Mouse (Mus musculus) hindbrain, embryonic 15.5 days (tissue): ENCODE results near the gene Klk13. TPM values are rescaled to one million over a fixed set of nuclear protein-coding genes. Genes with fewer than 3 reads are reported as not detected.

Experiments used
- ATAC-seq: fragments of 200-750 bp; cut with Nextera tagmentation; 2 replicates; pipeline ENCODE4 v1.8.0; 2017; ENCODE audit warnings: low read depth, moderate number of reproducible peaks, moderate TSS enrichment; ENCODE audit not compliant: low FRiP score
- H3K27ac ChIP-seq: fragments of 300-500 bp; sonication (generic); replicated peaks from 2 replicates; pipeline ENCODE4 v1.5.1; 2015; ENCODE audit warnings: mild to moderate bottlenecking, inconsistent platforms
- H3K27me3 ChIP-seq: fragments of 300-500 bp; sonication (generic); 2 replicates; pipeline ENCODE4 v1.6.1; 2015; ENCODE audit warnings: control low read depth, inconsistent platforms
- H3K36me3 ChIP-seq: fragments of 300-500 bp; sonication (generic); 2 replicates; pipeline ENCODE4 v1.6.1; 2015; ENCODE audit warnings: control low read depth, inconsistent platforms
- H3K4me1 ChIP-seq: fragments of 300-500 bp; sonication (generic); replicated peaks from 2 replicates; pipeline ENCODE4 v1.6.1; 2015; ENCODE audit warnings: control low read depth, inconsistent platforms
- H3K4me2 ChIP-seq: fragments of 300-500 bp; sonication (generic); 2 replicates; pipeline ENCODE4 v1.6.1; 2015; ENCODE audit warnings: moderate library complexity, mild to moderate bottlenecking, inconsistent platforms
- H3K4me3 ChIP-seq: fragments of 300-500 bp; sonication (generic); 2 replicates; pipeline ENCODE4 v1.5.1; 2015; ENCODE audit warnings: mild to moderate bottlenecking, inconsistent platforms
- H3K9ac ChIP-seq: fragments of 300-500 bp; sonication (generic); 2 replicates; pipeline ENCODE4 v1.6.1; 2015; ENCODE audit warnings: inconsistent platforms
- H3K9me3 ChIP-seq: fragments of 300-500 bp; sonication (generic); 2 replicates; pipeline ENCODE4 v1.6.1; 2016; ENCODE audit warnings: control low read depth, inconsistent platforms
- WGBS: fragments of 180-500 bp; shearing (Covaris S2); methylation state at CpG from one replicate; pipeline ENCODE4 v1.1.7; 2015; 5-methylcytosine and 5-hydroxymethylcytosine counted together
- polyA plus RNA-seq: library from polyadenylated mRNA; unstranded; fragments of >200 nt; fragmentation: Nextera tagmentation; extraction: Ambion mirVana; gene quantifications from 2 replicates; pipeline ENCODE4 v1.2.1, GENCODE M21; 2015

Klk13 gene
- polyA plus RNA-seq, 1 experiment from 2014 or later: 0.18 TPM

- H3K36me3 ChIP-seq: no peaks in the 10 kb centered on the region
- no peaks in the 10 kb centered on the region for H3K4me1 ChIP-seq
- H3K4me2 ChIP-seq: no peak overlapping the region
- no peaks in the 10 kb centered on the region for H3K9me3 ChIP-seq
- no peak for ATAC-seq
- H3K9ac ChIP-seq: no peak overlapping the region
- no peak overlapping the region for H3K4me3 ChIP-seq
- no peaks in the 10 kb centered on the region for H3K27me3 ChIP-seq
- WGBS: 49% methylated on average over 6 of the region's 6 CpGs
- no peak overlapping the region for H3K27ac ChIP-seq
Measured at GRCm38 (mm10) chr7:43774802-43775201, 62.4 kb downstream of the Klk13 start.

- 62% methylated on average over 6 of the region's 7 CpGs for WGBS
- H3K4me3 ChIP-seq: no peak overlapping the region
- H3K27ac ChIP-seq: no peak overlapping the region
- ATAC-seq: no peak
- no peaks in the 10 kb centered on the region for H3K4me1 ChIP-seq
- no peaks in the 10 kb centered on the region for H3K9me3 ChIP-seq
- no peak overlapping the region for H3K9ac ChIP-seq
- no peaks in the 10 kb centered on the region for H3K36me3 ChIP-seq
- H3K27me3 ChIP-seq: no peaks in the 10 kb centered on the region
- no peak overlapping the region for H3K4me2 ChIP-seq
Measured at GRCm38 (mm10) chr7:43775311-43776057, 63.1 kb downstream of the Klk13 start.

- 89% methylated on average over 5 of the region's 5 CpGs for WGBS
- H3K9ac ChIP-seq: no peak overlapping the region
Measured at GRCm38 (mm10) chr7:43776506-43776905, 64.1 kb downstream of the Klk13 start.

More at GRCm38 (mm10) chr7:43776506-43776905, 64.1 kb downstream of the Klk13 start:
- Histone ChIP-seq H3K27me3 (no peaks in the 10 kb centered on the region), H3K9me3 (no peaks in the 10 kb centered on the region), H3K27ac (no peak overlapping the region), H3K4me2 (no peak overlapping the region), H3K4me1 (no peaks in the 10 kb centered on the region), H3K36me3 (no peaks in the 10 kb centered on the region), H3K4me3 (no peak overlapping the region)
- ATAC-seq: no peak

Other genes starting within 250 kb of the Klk13 start
- 21.0 and 21.4 TPM in 2 replicates for gene Vsig10l, start 249.4 kb upstream of the Klk13 start, polyA plus RNA-seq
- gene Iglon5, start 222.5 kb upstream of the Klk13 start, polyA plus RNA-seq: 9.6 and 10.7 TPM in 2 replicates
- 0.12 TPM in 1 of 2 replicates, not detected in the other for gene 4931406B18Rik, start 206.6 kb upstream of the Klk13 start, polyA plus RNA-seq
- gene Cd33, start 168.1 kb upstream of the Klk13 start, polyA plus RNA-seq: 1.6 and 1.7 TPM in 2 replicates
- 7.3 and 8.5 TPM in 2 replicates for gene Zfp658, start 150.3 kb upstream of the Klk13 start, polyA plus RNA-seq
- 14.2 and 14.8 TPM in 2 replicates for gene Zfp719, start 133.0 kb upstream of the Klk13 start, polyA plus RNA-seq
- gene Zfp819, start 105.4 kb upstream of the Klk13 start, polyA plus RNA-seq: 0.47 and 0.54 TPM in 2 replicates
- 0.08 TPM in 2 replicates for gene Ceacam18, start 77.9 kb upstream of the Klk13 start, polyA plus RNA-seq
- gene Siglece, start 52.4 kb upstream of the Klk13 start, polyA plus RNA-seq: 0.33 and 0.36 TPM in 2 replicates
- 21.4 and 21.5 TPM in 2 replicates for gene Ctu1, start 40.6 kb upstream of the Klk13 start, polyA plus RNA-seq
- gene Klk14, start 22.1 kb upstream of the Klk13 start, polyA plus RNA-seq: not detected in 2 replicates
- gene Klk12, start 56.3 kb downstream of the Klk13 start, polyA plus RNA-seq: 0.14 TPM in 1 of 2 replicates, not detected in the other
- 0.22 and 0.27 TPM in 2 replicates for gene Klk11, start 62.0 kb downstream of the Klk13 start, polyA plus RNA-seq
- gene Klk10, start 68.5 kb downstream of the Klk13 start, polyA plus RNA-seq: 0.10 and 0.30 TPM in 2 replicates
- gene Klk9, start 79.3 kb downstream of the Klk13 start, polyA plus RNA-seq: 0.13 and 0.14 TPM in 2 replicates
- gene Klk8, start 85.0 kb downstream of the Klk13 start, polyA plus RNA-seq: 10.1 TPM in 2 replicates
- gene Klk7, start 98.7 kb downstream of the Klk13 start, polyA plus RNA-seq: 0.13 TPM in 1 of 2 replicates, not detected in the other
- not detected in 2 replicates for gene Klk6, start 111.9 kb downstream of the Klk13 start, polyA plus RNA-seq
- gene Klk5, start 129.4 kb downstream of the Klk13 start, polyA plus RNA-seq: not detected in 2 replicates
- gene Klk4, start 168.6 kb downstream of the Klk13 start, polyA plus RNA-seq: 1.7 and 2.6 TPM in 2 replicates
- not detected in 2 replicates for gene Klk15, start 221.2 kb downstream of the Klk13 start, polyA plus RNA-seq
- not detected in 2 replicates for gene Klk1b8, start 238.1 kb downstream of the Klk13 start, polyA plus RNA-seq